Mouse (Mus musculus): Measurements from ENCODE around the gene Zdhhc19.
"Not testable (repeated sequence)": the region's sequence is repeated elsewhere in the genome, so short reads cannot be mapped to it uniquely, and the experiment has no call there.

Zdhhc19 gene

DNA sequence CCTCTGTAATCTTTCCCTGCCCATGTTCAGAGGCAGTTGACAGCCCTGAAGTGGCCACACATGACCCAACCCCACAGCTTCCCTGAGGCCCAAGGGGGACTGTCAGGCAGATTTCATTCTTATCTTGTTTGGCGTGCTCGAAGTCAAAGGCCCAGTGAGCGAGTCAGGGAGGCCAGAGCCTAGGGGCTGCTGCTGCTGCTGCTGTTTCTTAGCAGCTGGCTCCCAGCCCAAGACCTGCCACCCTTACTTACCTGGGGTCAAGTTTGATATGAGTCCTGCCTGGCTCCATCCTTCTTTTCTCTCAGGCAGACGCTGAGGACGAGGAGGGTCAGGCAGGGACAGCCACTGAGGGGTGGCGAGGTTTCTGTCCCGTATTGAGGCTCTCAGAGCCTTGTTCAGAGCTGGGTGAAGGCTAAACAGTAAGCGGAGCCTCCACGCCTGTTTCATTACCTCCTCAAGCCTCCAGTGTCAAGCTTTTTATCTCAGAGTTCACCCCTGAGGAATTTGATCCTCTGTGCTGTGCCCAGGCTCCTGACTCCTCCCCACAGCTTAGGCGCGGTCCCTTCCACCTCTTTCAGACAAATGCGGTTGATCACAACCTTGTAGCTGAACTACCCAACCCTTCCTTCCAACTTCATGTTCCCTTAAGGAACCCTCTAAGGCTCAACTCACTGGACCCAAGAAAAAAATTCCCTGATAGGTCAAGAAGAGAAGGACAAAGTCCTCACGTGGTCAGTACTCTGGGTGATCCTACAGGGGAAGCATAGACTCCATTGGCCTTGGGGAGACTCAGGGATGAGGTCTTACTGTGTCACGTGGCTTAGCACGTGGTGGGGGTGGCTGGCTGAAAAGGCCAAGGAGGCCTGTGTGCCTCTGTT lies 8.6 kb upstream of the Zdhhc19 start, which contains the start of gene Slc51a:
Gene Slc51a, minus strand, starts transcription at position 646 of the 878 bp plus-strand sequence.
- no peak for DNase-seq (ENCODE audit: low spot score in 2 of 2)

DNA sequence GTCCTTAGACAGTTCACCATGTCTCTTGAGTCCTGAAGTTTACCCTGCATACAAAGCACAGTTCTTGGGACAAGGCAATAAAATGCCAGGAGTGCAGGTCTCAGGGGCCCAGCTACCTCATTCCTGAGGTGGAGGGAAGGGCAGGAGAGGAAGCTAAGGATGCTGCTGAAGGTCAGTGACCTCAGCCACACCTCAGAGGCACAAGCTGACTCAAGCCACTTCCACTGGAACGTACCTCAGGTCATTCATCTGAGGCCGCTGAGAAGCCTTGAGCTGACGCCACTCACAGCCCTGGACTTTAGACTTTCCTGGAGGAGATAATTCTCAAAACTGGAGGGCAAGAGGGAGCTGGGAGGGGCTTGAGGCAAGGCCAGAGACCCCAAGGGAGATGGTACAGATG lies 7.1 kb upstream of the Zdhhc19 start:
- DNase-seq (ENCODE audit: low spot score in 2 of 2) = no peak

DNA sequence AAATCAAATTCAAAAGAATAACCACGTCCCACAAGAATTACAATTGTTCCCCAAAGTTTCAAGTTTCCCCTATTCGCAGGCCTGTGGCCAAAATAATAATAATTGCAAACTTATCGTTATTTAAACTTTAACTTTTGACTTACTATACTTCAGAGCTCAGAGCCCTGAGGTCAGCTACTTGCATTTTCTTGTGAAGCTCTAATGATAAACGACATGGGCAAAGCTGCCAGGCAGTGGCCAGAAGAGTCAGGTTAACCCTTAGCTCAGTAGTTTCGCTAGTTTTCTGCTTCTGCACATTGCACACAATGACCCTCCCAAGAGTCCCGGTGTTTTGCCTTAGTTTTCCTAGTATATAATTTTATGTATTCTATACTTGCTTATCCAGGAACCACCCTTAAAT lies 1.7 kb upstream of the Zdhhc19 start:
- not testable (repeated sequence) for DNase-seq (ENCODE audit: low spot score in 2 of 2)

DNA sequence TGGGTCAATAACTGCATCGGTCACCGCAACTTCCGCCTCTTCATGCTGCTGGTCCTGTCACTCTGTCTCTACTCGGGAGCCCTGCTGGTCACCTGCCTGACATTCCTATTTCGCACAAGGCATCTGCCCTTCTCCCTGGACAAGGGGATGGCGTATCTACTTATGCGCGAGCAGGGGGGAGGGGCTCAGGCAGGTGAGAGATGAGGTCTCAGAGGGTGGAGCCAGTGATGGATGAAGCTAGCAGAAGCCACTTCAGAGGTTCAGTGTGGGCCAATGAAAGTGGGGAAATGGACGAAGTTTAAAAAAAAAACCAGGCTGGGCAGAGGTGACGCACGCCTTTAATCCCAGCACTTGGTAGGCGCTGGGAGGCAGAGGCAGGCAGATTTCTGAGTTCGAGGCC lies 2.9 kb downstream of the Zdhhc19 start:
- DNase-seq (ENCODE audit: low spot score in 2 of 2) = no peak

DNA sequence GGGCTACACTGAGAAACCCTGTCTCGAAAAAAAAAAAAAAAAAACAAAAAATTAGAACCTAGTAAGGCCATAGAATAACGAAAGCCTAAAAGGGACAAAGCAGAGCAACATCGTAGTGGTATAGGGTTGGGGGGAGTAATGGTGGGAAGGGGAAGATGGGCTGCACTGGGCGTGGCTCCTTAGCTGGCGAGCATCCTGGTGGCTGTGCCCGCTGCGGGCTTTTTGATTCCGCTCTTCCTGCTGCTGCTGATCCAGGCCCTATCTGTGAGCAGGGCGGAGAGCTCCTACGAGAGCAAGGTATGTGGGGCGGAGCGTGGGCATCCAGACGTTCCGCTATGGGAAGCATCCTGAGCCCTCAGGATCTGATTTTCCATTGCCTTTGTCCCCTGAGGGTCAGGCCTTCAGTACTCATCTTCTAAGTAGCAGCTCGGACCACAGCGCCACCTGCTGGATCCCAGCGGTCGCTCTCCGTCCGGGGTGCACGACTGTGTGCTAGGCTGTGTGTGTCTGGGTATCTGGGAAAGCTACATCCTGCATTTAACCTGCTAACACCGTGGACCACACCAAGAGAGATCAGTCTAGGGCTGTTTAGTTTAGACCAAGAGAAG lies 3.5 kb downstream of the Zdhhc19 start:
- DNase-seq (ENCODE audit: low spot score in 2 of 2) = peak; percentile 70 to 81

DNA sequence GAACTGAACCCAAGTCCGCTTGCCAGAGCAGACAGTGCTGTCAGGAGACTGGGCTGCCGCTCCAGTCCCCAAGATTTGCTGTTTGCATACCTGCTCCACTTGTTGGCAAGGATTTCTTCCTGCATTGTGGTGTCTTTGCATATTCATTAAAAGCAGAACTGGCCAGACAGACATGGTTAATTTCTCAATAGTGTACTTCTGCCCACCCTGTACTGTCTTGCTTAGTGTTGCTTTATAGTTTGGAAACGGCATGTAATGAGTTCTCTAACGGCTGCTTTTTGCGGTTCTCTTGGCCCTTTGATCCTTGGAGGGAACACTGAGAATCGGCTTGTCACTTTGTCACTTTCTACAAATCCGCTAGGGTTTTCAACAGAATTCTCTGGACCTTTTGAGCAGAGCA lies 5.4 kb downstream of the Zdhhc19 start:
- DNase-seq (ENCODE audit: low spot score in 2 of 2) = no peak

DNA sequence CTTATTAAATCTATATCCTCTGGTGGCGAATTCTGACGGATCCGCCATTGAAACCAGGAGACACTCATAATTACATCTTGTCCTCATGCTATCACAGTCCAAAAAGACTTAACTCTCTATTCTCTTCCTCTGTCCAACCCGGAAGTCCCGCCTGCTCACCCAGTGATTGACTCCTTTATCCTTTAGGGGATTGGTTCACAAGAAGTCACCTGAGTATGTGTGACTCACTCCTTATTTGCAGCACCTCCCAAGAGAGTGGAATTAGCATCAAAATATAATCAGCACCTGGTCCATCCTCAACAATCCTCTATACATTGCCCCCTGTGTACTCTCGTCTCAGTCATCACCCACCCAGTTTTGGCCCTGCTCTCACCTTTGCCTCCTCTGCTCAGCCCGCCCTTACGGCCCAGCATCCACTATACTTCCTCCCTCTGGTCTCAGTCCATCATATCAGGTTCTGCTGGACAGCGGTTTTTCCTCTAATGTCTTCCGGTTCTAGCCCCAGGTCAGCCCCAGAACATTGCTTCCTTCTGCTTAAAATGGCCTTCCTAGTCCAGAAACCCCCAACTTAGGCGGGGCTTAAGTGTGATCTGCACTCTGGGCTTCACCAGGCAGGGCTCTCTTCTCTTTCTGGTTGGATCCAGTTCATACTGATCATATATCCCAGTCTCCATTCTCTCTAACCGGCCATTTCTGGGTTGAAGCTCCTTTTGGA lies 6.7 kb downstream of the Zdhhc19 start:
- DNase-seq (ENCODE audit: low spot score in 2 of 2) = no peak

DNA sequence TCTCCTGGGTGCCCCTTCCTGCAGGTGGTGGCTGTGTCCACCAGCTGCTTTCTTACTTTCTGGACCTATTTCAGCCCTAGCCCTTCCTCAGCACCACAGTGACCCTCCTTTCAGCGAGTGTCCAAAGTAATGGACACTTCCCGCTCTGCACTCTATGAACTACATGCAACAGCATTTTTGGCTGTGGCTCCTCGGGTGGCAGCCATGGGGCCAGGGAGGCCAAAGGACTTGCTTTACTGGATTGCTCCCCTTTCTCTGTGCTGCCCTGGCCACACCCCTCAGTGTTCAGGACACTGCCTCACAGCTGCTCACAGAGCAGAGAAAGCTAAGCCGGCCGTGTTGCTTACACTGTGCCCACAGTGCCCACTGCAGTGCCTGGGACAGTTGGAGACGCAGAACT lies 7.6 kb downstream of the Zdhhc19 start:
- no peak for DNase-seq (ENCODE audit: low spot score in 2 of 2)

DNA sequence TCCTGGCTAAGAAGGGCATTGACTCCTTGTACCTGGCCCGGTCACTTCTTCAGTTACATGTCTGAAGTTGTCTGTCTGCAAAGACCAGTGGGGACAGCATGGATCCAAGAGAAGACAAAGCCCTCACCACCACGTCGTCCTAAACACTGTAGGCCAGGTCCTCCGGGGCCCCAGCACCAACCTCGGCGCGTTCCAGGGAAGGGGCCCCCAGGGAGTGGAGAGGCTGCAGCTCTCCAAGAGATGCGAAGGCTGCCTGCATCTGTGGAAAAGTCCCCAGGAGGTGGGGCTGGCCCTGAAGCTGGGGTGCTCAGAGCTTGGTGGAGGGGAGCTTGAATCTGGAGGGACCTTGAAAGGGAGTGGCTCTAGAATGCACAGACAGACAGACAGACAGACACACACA lies 10.2 kb downstream of the Zdhhc19 start:
- no peak for DNase-seq (ENCODE audit: low spot score in 2 of 2)

DNA sequence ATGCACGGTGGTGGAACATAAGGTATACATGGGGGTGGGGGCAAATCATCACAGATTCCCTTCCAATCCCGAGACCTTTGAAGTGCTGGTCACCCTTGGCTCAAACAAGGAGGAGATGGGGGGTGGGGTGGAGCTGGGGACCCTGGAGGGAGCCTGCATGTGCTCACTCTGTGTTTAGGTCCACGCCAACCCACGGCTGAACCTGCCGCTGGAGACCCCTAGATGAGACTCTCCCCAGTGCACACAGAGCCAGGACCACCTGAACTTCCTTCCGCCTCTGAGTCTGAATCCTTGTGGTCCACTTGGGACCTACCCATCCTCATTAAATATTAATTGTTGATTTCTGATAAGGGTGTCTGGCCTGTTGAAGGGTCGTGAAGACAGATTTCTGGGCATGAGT lies 10.8 kb downstream of the Zdhhc19 start:
- DNase-seq (ENCODE audit: low spot score in 2 of 2) = no peak

DNA sequence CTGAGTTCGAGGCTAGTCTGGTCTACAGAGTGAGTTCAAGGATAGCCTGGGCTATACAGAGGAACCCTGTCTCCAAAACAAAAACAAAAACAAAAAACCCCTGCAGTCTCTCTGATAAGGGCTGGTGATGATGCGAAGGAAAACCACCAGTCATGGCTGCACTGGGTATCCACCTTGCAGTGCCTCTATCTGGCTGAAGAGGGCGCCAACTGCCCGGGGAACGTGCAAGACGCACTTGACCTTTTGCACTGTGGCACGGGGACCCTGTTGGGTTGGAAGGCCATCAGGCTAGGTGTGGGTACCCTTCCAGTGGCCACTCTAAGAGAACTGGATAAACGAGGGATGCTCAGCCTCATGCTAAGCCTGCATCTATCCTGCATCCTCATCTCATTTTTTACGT lies 11.3 kb downstream of the Zdhhc19 start:
- DNase-seq (ENCODE audit: low spot score in 2 of 2) = peak in 1 of 2 experiments; percentile 40

DNA sequence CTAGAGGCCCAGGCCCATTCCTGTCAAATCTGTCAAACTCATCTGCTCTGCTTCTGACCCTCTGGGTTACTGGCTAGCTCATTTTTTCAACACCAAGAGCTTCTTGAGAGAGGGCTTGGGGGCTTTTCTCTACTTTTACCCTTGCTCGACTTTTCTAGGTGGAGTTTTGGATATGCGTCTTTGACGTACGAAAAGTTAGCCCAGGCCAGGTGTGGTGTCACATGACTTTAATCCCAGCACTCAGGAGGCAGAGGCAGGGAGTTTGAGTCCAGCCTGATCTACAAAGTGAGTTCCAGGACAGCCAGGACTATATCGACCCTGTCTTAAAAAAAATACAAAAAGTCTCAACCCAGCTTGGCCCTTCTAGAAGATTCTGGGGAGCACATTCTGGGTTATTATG lies 12.0 kb downstream of the Zdhhc19 start:
- DNase-seq (ENCODE audit: low spot score in 2 of 2) = no peak

DNA sequence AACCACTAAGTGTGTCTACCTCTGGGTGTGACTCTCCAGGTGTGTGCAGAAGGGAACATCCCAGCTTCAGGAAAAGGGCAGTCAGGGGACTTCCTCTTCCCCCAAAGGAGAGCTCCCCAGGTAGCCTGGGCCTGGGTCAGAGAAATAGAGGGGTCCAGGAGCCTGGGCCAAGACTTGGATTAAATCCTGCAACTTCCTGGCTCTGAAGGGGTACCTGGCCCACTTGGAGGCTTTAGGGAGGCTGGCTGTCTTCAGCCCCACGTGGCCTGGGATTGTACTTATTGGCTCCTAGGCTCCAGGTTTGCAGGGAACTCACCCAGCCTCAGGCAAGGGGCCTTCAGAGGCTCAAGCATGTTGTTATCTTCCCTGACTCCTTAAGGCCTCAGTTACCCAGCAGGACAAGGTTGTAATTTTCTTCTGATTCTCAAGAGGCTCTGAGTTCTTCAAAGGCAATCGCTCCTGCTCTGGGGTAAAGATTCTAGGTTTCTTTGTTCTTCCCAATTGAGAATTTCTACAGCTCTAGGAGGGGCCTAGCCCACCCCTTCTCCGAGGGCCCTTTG lies 12.5 kb downstream of the Zdhhc19 start:
- no peak for DNase-seq (ENCODE audit: low spot score in 2 of 2)

DNA sequence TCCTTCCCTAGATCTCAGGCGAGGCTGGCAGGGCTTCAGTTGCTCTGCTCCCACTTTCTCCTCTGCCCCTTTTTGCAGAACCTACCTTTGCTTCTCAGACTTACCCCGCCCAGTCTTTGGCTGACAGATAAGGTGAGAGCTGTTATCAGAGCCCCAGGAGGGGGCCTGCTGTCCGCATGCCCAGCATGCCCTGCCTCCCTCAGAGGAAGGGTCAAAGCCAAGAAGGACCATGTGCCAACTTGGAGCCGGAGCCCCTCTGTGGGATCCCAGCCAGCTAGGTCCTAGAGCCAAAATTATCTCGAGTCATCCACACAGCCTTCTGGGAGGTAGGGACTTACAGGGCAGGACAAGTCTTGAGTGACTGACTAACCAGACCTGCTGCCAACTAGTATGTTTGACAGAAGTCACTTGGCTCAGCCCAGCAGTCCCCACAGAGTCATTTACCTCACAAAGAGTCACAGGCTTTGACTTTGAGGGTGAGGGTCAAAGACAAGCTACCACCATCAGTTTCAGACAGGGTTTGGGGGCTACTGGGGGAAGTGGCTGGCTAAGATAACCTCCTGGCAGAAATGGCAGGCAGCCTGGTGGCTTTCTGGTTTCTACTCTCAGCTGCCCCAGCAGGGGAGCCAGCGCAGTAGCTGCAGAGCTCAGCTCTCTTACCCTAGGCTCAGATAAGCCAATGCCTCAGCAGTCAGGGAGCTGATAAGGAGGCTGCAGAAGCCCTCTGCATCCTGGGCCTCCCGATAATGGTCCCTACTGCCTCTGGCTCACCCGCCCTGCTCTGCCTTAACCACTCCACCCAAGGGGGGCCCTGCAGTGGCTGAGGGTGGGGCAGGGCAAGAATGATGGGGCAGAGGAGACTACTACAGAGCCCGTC lies 13.2 kb downstream of the Zdhhc19 start:
- no peak for DNase-seq (ENCODE audit: low spot score in 2 of 2)

DNA sequence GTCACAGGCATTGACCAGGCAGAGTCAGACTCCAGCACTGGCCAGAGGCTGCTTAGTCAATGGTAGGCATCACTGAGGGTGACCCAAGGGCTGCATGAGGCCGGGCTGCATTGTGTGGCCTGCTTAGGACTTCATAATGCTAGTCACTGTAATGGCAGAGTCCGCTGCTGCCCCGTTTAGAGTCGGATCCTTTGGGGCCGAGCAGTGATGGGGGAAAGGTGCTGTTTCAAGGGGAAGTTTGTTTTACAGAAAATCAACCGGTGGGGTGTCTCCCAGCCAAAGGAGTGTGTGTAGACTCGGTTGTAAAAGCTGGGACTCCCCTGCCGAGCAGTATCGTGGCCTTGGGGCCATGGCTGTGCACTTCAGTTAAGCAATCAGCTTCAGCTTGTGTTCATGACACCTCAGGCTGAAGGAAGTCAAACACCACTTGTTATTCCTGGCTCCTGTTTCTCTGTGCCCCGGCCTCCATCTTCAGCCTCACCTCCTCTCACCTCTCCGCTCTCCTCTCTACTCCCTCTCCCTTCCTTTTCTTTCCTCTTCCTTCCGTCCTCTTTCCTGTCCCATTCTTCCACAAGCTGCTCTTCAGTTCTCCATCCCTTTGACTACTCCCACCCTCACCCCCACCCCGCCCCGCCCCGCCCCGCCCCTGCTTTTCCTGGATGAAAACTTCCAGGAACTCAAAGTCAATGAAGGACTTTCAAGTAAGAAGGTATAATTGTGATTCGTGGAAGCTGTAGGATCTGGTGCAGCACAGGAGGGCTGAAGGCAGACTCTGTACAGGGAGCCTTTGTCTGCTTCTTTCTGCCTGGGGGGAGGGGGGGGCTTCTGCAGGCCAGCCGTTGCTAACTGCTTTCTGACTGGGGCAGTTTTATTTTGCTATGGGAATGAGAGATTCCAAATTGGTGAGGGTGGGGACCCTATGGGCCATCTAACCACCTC lies 14.6 kb downstream of the Zdhhc19 start:
- DNase-seq (ENCODE audit: low spot score in 2 of 2) = no peak

DNA sequence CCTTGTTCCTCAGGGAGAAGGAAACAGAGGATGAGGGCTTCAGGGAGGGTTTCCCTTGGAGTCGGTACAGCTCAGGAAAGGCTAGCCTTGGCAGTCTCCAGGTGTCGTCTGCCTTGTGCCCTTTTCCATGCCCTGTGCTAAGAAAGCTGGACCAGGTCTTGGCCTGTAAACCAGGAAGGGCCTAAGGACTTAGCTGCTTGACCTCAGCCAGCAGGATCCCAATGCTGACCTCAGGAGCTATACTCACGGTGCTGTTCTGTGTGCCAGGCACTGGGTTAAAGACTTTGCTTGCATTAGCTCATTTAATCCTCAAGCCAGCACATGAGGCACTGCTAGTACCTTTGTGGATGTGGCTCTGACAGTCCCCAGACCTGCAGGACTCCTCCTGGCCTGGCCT lies 15.3 kb downstream of the Zdhhc19 start:
- DNase-seq (ENCODE audit: low spot score in 2 of 2) = no peak

DNA sequence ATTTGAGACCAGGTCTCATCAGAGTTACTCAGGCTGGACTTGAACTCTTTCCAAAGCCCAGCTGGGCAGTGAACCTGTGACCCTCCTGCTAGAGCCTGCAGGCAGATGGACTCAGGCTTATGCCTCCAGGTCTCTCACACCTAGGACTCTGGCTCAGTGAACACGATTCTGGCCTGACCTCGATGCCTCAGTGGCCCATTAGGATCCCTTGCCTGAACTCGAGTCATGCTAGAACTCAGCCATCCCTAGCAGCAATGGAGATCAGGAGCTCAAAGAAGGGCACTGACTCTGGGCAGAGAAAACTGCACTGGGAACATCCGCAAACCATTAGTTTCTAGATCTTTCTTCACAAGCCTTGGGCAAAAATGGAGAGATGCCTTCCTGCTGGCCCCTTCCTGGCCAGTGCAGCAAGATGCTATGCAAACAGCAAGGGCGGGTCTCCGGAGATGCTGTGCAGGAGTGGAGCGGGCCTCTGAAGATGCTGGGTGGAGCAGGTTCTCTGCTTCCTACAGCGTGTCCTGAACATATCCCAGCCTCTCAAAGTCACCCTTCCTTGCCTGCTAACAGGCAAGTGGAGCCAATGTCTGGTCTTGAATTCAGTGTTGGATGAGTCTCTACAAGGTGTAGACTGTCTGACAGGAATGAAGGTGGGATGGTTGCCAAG lies 15.9 kb downstream of the Zdhhc19 start:
- no peak for DNase-seq (ENCODE audit: low spot score in 2 of 2)

DNA sequence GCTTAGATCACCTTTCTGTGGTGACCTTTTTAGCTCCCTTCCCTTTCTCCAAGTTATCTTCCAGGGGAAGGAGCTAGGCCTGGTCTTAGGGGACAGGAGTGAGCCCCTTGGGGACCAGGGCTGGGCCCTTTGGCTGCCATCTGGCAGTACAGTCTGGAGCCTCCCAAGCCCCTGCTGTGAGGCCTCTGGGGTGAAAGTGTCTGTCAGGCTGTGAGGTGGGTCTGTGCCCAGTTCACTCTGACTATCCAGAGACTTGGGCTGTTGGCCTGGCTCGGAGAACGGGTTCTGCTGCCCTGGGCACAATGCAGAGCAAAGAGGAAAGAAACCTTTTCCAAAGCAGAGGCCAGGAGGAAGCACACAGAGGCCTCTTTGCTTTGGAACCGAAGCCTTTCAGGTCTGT lies 16.9 kb downstream of the Zdhhc19 start:
- DNase-seq (ENCODE audit: low spot score in 2 of 2) = no peak

DNA sequence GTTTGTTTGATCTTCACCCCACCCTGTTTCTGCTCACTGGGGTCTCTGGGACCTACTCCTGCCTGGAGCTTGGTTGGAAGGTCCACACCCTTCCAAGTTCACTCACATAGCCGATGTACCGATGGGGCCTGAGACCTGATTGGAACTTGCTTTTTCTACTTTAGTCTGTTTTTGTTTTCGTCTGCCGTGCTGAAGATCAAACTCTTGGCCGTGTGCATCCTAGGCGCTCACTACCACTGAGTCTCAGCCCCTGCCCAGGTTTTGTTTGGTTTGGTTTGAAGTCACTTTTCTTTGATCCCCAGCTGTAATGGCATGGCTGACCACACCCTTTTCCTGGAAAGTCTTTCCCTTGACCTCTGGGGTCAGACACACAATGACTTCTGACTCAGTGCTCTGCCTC lies 17.3 kb downstream of the Zdhhc19 start:
- DNase-seq (ENCODE audit: low spot score in 2 of 2) = no peak

DNA sequence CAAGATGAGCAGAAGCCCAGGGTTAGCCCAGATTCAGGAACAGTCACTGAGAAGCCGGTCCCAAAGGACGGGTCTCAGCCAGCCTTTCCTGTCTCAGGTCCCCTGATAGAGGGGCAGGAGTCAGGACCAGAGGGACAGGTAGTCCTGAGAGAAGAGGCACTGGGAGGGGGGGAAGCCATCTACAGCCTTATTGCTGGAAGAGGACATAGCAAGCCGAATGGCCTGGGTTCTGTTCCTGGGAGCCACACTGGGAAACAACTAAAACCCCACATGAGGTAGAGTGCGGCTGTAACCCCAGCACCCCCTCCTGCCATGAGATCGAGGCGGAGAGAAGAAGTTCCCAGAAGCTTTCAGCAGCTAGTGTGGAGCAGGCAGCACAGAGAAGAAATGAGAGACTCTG lies 17.9 kb downstream of the Zdhhc19 start:
- no peak for DNase-seq (ENCODE audit: low spot score in 2 of 2)
